Mouse (Mus musculus) hindbrain, embryonic 12.5 days (tissue): ENCODE measurements around the gene Gtf2i. TPM values are rescaled to one million over a fixed set of nuclear protein-coding genes. Genes with fewer than 3 reads are reported as not detected.
"Not testable (repeated sequence)": the region's sequence is repeated elsewhere in the genome, so short reads cannot be mapped to it uniquely, and the experiment has no call there.

ENCODE experiments used
- ATAC-seq: fragments of 200-750 bp; cut with Nextera tagmentation; 2 replicates; pipeline ENCODE4 v1.8.0; 2017; ENCODE audit warnings: moderate TSS enrichment; ENCODE audit not compliant: low FRiP score
- H3K27ac ChIP-seq: fragments of 300-500 bp; sonication (generic); 2 replicates; pipeline ENCODE4 v1.5.1; 2016; ENCODE audit warnings: mild to moderate bottlenecking
- H3K27me3 ChIP-seq: fragments of 300-500 bp; sonication (generic); 2 replicates; pipeline ENCODE4 v1.6.1; 2016; ENCODE audit warnings: mild to moderate bottlenecking
- H3K36me3 ChIP-seq: fragments of 300-500 bp; sonication (generic); 2 replicates; pipeline ENCODE4 v1.6.1; 2016; ENCODE audit warnings: mild to moderate bottlenecking
- H3K4me1 ChIP-seq: fragments of 300-500 bp; sonication (generic); 2 replicates; pipeline ENCODE4 v1.6.1; 2016
- H3K4me2 ChIP-seq: fragments of 300-500 bp; sonication (generic); replicated peaks from 2 replicates; pipeline ENCODE4 v1.6.1; 2016; ENCODE audit warnings: mild to moderate bottlenecking
- H3K4me3 ChIP-seq: fragments of 300-500 bp; sonication (generic); 2 replicates; pipeline ENCODE4 v1.5.1; 2016; ENCODE audit warnings: mild to moderate bottlenecking
- H3K9ac ChIP-seq: fragments of 300-500 bp; sonication (generic); 2 replicates; pipeline ENCODE4 v1.6.1; 2016; ENCODE audit warnings: mild to moderate bottlenecking, moderate library complexity
- H3K9me3 ChIP-seq: fragments of 300-500 bp; sonication (generic); replicated peaks from 2 replicates; pipeline ENCODE4 v1.6.1; 2016; ENCODE audit warnings: mild to moderate bottlenecking
- WGBS: fragments of 180-500 bp; shearing (Covaris S2); methylation state at CpG from one replicate; pipeline ENCODE4 v1.1.7; 2016; 5-methylcytosine and 5-hydroxymethylcytosine counted together
- polyA plus RNA-seq: library from polyadenylated mRNA; unstranded; fragments of >200 nt; fragmentation: Nextera tagmentation; extraction: Ambion mirVana; gene quantifications from 2 replicates; pipeline ENCODE4 v1.2.1, GENCODE M21; 2016

The Gtf2i gene
- 242 and 254 TPM in 2 replicates for polyA plus RNA-seq

DNA sequence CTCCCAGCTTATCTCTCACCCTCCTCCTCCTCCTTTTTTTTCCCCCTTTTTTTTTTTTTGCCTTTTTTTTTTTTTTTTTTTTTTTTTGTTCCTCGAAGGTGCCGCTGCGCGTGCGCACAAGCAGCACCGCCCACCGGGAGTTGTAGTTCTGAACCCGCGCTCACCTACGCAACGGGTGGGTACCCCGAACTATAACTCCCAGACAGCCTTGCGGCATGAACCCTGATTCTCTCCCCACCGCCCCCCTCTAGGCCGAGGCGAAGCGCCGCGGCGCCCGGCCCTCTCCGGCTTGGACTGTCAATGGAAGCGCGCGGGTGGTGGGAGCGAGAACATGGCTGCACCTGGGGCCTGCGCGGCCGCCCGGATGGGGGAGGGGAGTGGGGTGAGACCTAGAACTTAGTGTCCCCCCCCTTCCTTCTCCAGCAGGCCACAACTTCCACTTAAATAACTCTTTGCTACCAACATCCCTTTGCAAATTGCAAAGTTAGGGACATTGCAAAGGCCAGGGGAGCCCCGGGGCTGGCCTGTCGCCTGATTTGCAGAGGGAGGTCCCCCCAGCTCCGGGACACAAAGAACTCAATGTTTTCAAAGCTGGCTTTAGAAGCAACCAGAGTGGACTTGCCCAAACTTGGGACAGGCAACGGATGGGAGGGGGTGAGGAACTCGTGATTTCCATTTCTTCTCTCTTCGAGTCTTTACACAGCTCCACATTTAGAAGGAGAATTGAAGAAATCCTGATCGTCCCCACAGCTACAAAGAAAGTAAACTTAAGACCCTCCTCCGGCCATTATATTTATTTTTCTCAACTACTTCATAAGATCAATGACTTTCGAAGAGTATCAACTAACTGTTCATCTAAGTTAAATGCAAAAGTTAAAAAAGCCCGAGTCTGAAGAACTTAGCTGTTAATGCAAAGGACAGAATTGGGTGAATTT, at the start of gene Gtf2i:
Gtf2i (minus strand) TSS at position 73 of the 935 bp plus-strand sequence.
- Histone ChIP-seq H3K27me3 (no peaks in the 10 kb centered on the region), H3K9me3 (no peaks in the 10 kb centered on the region), H3K4me3 (peak within 1 kb of the TSS; percentile 84), H3K9ac (peak within 1 kb of the TSS; percentile 99), H3K4me2 (peak within 1 kb of the TSS; percentile 80), H3K4me1 (peaks cover 37% of the 10 kb centered on the region), H3K27ac (peak within 1 kb of the TSS; percentile 100), H3K36me3 (peaks cover 16% of the 10 kb centered on the region)
- peak; percentile 92 for ATAC-seq
- WGBS = 1% methylated on average over 40 of the region's 40 CpGs

DNA sequence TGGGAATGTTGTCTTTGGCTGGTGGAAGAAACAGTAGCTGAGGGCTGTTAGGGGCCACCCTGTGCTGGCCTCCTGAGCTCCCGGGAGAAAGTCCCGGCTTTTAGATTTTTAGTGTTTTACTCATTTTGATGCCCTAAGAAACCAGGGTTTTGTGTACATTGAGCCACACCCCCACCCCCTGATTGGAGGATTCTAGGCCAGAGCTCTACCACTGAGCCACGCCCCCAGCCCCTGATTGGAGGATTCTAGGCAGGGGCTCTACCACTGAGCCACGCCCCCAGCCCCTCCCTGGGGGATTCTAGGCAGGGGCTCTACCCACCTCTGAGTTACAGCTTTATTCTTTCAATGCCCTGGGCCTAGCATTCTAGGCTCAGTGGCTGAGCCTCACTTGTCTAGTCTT, 44.5 kb upstream of the Gtf2i start:
- Histone ChIP-seq H3K4me1 (no peaks in the 10 kb centered on the region), H3K27ac (no peak overlapping the region), H3K36me3 (peaks cover 62% of the 10 kb centered on the region), H3K27me3 (no peaks in the 10 kb centered on the region), H3K9ac (no peak overlapping the region), H3K4me3 (no peak overlapping the region), H3K9me3 (no peaks in the 10 kb centered on the region), H3K4me2 (no peak overlapping the region)
- no peak for ATAC-seq
- WGBS = 91% methylated on average over 4 of the region's 4 CpGs

DNA sequence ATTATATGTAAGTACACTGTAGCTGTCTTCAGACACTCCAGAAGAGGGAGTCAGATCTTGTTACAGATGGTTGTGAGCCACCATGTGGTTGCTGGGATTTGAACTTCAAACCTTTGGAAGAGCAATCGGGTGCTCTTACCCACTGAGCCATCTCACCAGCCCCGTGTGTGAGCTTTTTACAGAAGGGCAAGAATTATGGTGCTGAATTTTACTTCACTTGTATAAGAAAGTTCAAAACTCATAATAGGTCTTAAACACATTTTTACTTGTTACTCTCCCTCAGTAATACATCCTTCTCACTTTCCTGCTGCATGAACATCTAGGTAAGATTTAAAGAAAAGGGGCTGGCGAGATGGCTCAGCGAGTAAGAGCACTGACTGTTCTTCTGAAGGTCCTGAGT, 40.8 kb upstream of the Gtf2i start:
- WGBS = 93% methylated on average over 4 of the region's 4 CpGs
- H3K4me1 ChIP-seq, H3K27ac ChIP-seq, H3K9me3 ChIP-seq, H3K27me3 ChIP-seq, H3K4me2 ChIP-seq, H3K4me3 ChIP-seq, ATAC-seq, H3K9ac ChIP-seq: not testable (repeated sequence)
- H3K36me3 ChIP-seq = peaks cover 34% of the 10 kb centered on the region

DNA sequence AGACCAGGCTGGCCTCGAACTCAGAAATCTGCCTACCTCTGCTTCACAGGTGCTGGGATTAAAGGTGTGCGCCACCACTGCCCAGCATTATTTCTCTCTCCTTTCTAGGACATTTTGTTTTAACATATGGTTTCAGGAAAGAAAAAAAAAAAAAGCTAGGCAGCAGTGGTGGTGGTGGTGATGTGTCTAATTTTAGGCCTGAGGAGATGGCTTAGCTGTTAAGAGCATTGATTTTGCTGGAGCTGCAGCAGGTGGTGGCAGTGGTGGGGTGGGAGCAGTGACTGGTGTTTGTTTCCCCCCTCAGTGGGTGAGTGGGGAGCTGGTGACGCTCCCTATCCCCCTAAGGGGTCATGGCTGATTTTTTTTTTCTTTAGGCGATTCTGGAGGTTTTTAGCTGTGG, 38.6 kb upstream of the Gtf2i start:
- WGBS = 79% methylated on average over 3 of the region's 4 CpGs
- no peak overlapping the region for H3K9ac ChIP-seq
- H3K27ac ChIP-seq = no peak overlapping the region
- no peaks in the 10 kb centered on the region for H3K9me3 ChIP-seq
- H3K4me1 ChIP-seq = 0 out of 2 replicates have a peak, but pooled peaks cover 4% of the 10 kb centered on the region
- H3K36me3 ChIP-seq = peaks cover 13% of the 10 kb centered on the region
- no peak overlapping the region for H3K4me2 ChIP-seq
- no peak for ATAC-seq
- H3K4me3 ChIP-seq = no peak overlapping the region
- H3K27me3 ChIP-seq = no peaks in the 10 kb centered on the region

DNA sequence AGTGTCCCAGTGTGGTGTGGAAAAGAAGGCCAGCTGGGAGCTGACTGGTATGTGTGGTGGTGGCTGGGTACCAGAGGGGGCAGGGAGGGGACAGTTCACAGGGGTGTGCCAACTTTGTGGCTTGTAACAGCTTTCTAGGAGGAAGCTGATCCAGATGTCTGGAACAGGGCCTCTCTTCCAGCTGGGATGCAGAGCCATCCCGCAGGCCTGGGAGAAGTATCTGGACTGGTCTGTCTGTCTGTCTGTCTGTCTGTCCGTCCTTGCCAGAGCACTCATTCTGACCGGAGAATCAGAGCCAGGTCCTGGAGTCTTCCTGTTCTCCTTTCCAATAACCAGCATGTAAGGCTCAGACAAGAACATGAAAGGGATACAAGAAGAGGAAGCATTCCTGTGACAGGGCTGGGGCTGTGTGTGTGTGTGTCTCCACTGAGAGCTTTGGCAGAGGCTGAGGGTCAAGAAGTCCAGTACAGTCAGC, 38.0 kb upstream of the Gtf2i start:
- no peak overlapping the region for H3K9ac ChIP-seq
- peaks cover 8% of the 10 kb centered on the region; the same call in 1 of the 2 replicates for H3K36me3 ChIP-seq
- H3K4me2 ChIP-seq = no peak overlapping the region
- no peaks in the 10 kb centered on the region for H3K27me3 ChIP-seq
- no peak overlapping the region for H3K4me3 ChIP-seq
- H3K27ac ChIP-seq = no peak overlapping the region
- H3K9me3 ChIP-seq = no peaks in the 10 kb centered on the region
- no peak for ATAC-seq
- WGBS = 85% methylated on average over 3 of the region's 3 CpGs
- 0 out of 2 replicates have a peak, but pooled peaks cover 4% of the 10 kb centered on the region for H3K4me1 ChIP-seq

DNA sequence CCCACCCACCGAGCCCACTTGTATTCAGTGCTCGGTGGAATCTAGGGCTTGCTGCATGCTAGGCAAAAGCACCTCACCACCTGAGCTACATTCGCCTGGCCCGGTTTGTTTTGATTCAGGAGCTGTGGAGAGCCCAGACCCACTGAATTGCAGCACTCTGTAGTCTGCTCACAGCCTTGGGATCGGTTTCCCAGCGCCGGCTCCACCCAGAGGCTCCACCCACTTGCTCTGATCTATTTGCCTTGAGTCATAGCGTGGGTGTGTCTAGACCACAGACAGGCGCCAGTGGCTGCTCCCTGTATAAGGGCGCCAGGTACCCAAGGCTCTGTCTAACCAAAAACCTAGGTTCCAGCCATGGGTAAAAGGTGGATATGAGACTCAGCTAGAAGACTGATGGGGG, 36.1 kb upstream of the Gtf2i start:
- Histone ChIP-seq H3K4me2 (peak overlapping the region; percentile 30), H3K4me1 (0 out of 2 replicates have a peak, but pooled peaks cover 4% of the 10 kb centered on the region), H3K9me3 (no peaks in the 10 kb centered on the region), H3K36me3 (no peaks in the 10 kb centered on the region), H3K4me3 (no peak overlapping the region), H3K9ac (no peak overlapping the region), H3K27me3 (no peaks in the 10 kb centered on the region), H3K27ac (no peak overlapping the region)
- 0 out of 2 replicates have a peak, but pooled peaks have one; percentile 56 for ATAC-seq
- 19% methylated on average over 10 of the region's 10 CpGs for WGBS

DNA sequence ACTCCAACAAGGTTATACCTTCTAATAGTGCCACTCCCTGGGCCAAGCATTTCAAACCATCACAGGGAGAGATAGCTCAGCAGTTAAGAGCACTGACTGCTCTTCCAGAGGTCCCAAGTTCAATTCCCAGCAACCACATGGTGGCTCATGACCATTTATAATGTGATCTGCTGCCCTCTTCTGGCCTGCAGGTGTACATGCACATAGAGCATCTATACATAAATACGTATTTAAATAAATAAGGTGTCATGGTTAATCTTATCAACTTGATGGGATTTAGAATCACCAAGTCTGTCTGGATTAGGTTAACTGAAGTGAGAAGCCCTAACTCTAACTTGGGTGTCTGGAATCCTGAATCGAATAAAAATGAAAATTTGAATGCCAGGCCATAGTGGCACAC, 32.5 kb upstream of the Gtf2i start:
- WGBS = 76% methylated on average over 2 of the region's 2 CpGs
- no peak for ATAC-seq
- no peak overlapping the region for H3K27ac ChIP-seq
- no peak overlapping the region for H3K4me2 ChIP-seq
- no peaks in the 10 kb centered on the region for H3K9me3 ChIP-seq
- H3K9ac ChIP-seq = no peak overlapping the region
- 0 out of 2 replicates have a peak, but pooled peaks cover 4% of the 10 kb centered on the region for H3K4me1 ChIP-seq
- H3K4me3 ChIP-seq = no peak overlapping the region
- no peaks in the 10 kb centered on the region for H3K36me3 ChIP-seq
- H3K27me3 ChIP-seq = no peaks in the 10 kb centered on the region

DNA sequence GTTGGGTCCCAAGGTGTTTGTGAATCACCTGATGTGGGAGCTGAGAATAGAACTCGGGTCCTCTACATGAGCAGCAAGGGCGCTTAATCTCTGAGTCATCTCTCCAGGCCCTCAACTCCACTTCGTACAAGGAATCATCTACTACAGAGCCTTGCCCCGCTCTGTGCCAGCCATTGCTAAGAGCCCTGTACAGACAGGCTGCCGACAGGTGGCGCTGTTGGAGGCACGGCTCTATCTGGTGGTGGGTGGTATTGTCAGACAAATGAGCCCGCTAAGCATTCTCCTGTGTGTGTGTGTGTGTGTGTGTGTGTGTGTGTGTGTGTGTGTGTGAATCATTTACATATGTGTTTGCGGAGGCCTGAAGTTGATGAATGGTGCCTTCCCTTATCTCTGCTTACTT, 30.9 kb upstream of the Gtf2i start:
- Histone ChIP-seq H3K9ac (no peak overlapping the region), H3K4me1 (no peaks in the 10 kb centered on the region), H3K4me2 (no peak overlapping the region), H3K27me3 (no peaks in the 10 kb centered on the region), H3K36me3 (no peaks in the 10 kb centered on the region), H3K9me3 (no peaks in the 10 kb centered on the region), H3K27ac (no peak overlapping the region), H3K4me3 (no peak overlapping the region)
- WGBS = 83% methylated on average over 9 of the region's 9 CpGs
- ATAC-seq = no peak

DNA sequence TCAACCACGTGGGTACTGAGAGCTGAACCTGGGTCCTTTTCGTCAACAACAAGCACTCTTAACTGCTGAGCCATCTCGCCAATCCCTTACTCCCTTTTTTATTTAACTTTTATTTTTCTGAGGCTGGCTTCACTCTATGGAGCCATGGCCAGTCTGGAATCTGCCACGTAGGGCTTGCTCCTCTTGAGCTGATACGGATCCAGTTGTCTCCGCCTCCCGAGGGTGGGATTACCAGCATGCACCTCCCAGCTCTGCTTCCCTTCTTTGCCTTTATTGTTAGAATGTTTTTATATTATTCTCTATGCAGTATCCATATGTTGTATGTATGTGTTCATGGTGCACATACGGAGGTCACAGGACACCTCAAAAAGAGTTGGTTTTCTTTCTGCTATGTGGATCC, 29.5 kb upstream of the Gtf2i start:
- 84% methylated on average over 8 of the region's 8 CpGs for WGBS
- Histone ChIP-seq H3K9me3 (no peaks in the 10 kb centered on the region), H3K27ac (no peak overlapping the region), H3K4me1 (no peaks in the 10 kb centered on the region), H3K4me3 (no peak overlapping the region), H3K36me3 (no peaks in the 10 kb centered on the region), H3K27me3 (no peaks in the 10 kb centered on the region), H3K9ac (no peak overlapping the region), H3K4me2 (no peak overlapping the region)
- no peak for ATAC-seq

DNA sequence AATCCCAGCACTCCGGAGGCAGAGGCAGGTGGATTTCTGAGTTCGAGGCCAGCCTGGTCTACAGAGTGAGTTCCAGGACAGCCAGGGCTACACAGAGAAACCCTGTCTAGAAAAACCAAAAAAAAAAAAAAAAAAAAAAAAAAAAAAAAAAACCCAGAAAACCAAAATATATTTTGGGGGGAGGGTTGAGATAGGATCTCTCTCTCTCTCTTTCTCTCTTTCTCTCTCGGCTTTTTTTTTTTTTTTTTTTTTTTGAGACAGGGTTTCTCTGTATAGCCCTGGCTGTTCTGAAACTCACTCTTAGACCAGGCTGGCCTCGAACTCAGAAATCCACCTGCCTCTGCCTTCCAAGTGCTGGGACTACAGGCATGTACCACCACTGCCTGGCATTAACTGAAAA, 29.0 kb upstream of the Gtf2i start:
- H3K27ac ChIP-seq, H3K27me3 ChIP-seq, H3K9me3 ChIP-seq, H3K4me3 ChIP-seq, H3K4me2 ChIP-seq, H3K4me1 ChIP-seq, ATAC-seq, H3K36me3 ChIP-seq, H3K9ac ChIP-seq: not testable (repeated sequence)
- 93% methylated on average over 3 of the region's 4 CpGs for WGBS

DNA sequence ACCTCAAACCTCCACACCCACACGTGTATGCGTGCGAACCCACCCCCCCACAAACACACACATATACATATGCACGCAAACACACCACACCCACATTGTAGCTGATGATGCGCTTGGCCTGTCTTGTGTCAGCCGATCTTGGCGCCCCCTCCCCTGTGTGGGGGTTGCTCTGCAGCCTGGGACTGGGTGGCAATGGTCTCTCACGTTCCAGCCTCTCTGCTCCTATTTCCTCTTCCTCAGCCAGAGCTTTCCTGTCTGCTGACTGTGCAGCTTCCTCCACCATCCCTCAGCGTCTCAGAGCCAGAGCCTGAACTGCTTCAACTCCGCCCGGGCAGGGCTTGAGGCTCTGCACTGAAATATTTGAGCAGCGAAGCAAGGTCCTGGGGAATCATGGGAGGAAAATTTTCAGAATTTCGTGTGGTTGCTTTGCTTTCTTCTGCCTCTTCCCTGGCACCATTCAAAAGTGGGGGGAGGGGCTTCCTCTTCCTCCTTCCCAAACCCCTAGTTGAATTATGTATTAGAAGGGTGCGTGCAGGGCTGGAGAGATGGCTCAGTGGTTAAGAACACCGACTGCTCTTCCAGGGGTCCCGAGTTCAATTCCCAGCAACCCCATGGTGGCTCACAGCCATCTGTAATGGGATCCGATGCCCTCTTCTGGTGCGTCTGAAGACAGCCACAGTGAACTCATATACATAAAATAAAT, 28.1 kb upstream of the Gtf2i start:
- ATAC-seq = no peak
- Histone ChIP-seq H3K9me3 (no peaks in the 10 kb centered on the region), H3K9ac (no peak overlapping the region), H3K27ac (no peak overlapping the region), H3K36me3 (no peaks in the 10 kb centered on the region), H3K4me1 (no peaks in the 10 kb centered on the region), H3K4me3 (no peak overlapping the region), H3K27me3 (no peaks in the 10 kb centered on the region), H3K4me2 (no peak overlapping the region)
- WGBS = 81% methylated on average over 18 of the region's 18 CpGs

DNA sequence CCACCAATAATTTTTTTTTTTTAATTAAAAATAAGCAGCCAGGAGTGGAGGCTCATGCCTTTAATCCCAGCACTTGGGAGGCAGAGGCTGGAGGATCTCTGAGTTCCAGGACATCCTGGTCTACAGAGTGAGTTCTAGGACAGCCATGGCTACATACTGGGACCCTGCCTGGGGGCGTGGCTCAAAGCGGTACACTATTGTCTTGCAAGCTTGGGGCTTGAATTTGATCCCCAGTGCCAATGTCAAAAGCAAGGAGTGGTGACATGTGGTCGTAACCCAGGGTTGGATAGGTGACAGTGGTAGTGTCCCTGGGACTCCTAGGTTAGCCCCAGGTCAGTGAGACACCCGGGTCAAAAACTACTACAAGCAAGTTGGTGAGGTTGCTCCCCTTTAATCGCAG, 27.2 kb upstream of the Gtf2i start:
- ATAC-seq = no peak
- Histone ChIP-seq H3K4me3 (no peak overlapping the region), H3K27ac (no peak overlapping the region), H3K36me3 (no peaks in the 10 kb centered on the region), H3K4me1 (no peaks in the 10 kb centered on the region), H3K27me3 (no peaks in the 10 kb centered on the region), H3K9ac (no peak overlapping the region), H3K4me2 (no peak overlapping the region), H3K9me3 (no peaks in the 10 kb centered on the region)
- 81% methylated on average over 5 of the region's 5 CpGs for WGBS
